ENCODE assay signal across 8 mouse cellular contexts in the genomic region with DNA sequence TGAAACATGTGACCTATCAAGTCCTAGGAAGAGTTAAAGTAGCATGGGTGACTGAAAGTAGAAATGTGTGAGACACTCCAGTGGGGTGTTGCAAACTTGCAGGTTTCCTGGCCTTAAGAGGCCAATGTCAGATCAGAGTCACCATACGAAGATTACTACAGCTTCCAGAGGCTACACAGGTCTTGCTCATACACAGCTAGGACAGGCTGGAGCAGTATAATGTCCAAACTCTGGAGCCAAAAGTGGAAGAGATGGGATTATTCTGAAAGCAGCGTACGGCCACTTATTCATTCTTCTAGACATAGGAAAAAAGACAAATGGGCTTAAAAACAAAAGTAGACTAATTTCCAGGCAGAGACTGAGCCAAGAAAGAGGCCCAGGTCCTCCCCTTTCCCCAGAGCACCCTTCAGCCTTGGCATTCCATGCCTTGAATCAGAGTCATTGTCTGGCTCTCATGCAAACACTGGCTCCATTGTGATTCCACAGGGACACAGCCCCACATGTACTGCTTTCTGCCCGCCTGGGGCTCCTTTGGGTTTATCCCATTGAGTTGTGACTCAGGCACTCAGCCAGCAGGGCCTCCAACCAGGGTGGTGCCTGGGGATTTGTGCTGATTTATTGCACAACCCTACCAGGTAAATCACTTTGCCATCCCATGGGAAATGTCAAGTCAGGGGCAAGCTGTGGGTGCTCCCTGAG.
DNase-seq lines count a peak whose midpoint lies in the region; ATAC-seq and TF ChIP-seq lines count a peak whose summit lies in the region.

No protein-coding gene starts in this region.

- peak; percentile 94 for DNase-seq in heart, adult 11 months
- DNase-seq in heart, postnatal 36 days: no peak
- DNase-seq in adrenal gland, adult 2 months: peak; percentile 80
- peak; percentile 55 for DNase-seq in forebrain, postnatal 0 days
- DNase-seq in limb, embryonic 14.5 days (ENCODE audit: low spot score): peak; percentile 26
- DNase-seq in ovary, postnatal 10 days (ENCODE audit: low spot score): peak; percentile 13
- DNase-seq in thymus, postnatal 25 days: no peak
- no peak for DNase-seq in spleen, adult 18-20 months

- no peak for TF ChIP-seq CTCF in forebrain, postnatal 0 days (IDR thresholded peaks at IDR 0.05; ENCODE audit: low read depth)

- H3K4me3 ChIP-seq in forebrain, postnatal 0 days (ENCODE audit: low read depth, low read length): no peak overlapping the region
- H3K4me3 ChIP-seq in limb, embryonic 14.5 days (replicated peaks; ENCODE audit: low read length): no peak overlapping the region

- intact Hi-C loops in heart, postnatal 36 days (cut with DNase I): no loop called here

- no peaks in the 10 kb centered on the region for H3K27me3 ChIP-seq in forebrain, postnatal 0 days (ENCODE audit: insufficient read depth, low read length)
- no peaks in the 10 kb centered on the region for H3K27me3 ChIP-seq in limb, embryonic 14.5 days (ENCODE audit: control insufficient read depth, insufficient read depth, low read length)

- no peaks in the 10 kb centered on the region for H3K9me3 ChIP-seq in forebrain, postnatal 0 days (ENCODE audit: low read length)
- peaks cover 5% of the 10 kb centered on the region; the same call in 1 of the 2 replicates for H3K9me3 ChIP-seq in limb, embryonic 14.5 days (ENCODE audit: control insufficient read depth, low read length)

- H3K4me2 ChIP-seq in forebrain, postnatal 0 days (ENCODE audit: low read depth): no peak overlapping the region
- no peak overlapping the region for H3K4me2 ChIP-seq in limb, embryonic 14.5 days (replicated peaks; ENCODE audit: low read depth, low read length, severe bottlenecking)

- H3K9ac ChIP-seq in forebrain, postnatal 0 days: no peak overlapping the region
- H3K9ac ChIP-seq in limb, embryonic 14.5 days (ENCODE audit: low read depth, low read length, severe bottlenecking): no peak overlapping the region

- H3K27ac ChIP-seq in forebrain, postnatal 0 days (ENCODE audit: low read depth, low read length): no peak overlapping the region
- no peak overlapping the region for H3K27ac ChIP-seq in limb, embryonic 14.5 days (replicated peaks; ENCODE audit: low read depth, low read length)

- H3K4me1 ChIP-seq in forebrain, postnatal 0 days (ENCODE audit: insufficient read depth): no peaks in the 10 kb centered on the region
- no peaks in the 10 kb centered on the region for H3K4me1 ChIP-seq in limb, embryonic 14.5 days (ENCODE audit: control insufficient read depth, insufficient read depth, low read length)

- H3K36me3 ChIP-seq in forebrain, postnatal 0 days (ENCODE audit: insufficient read depth): no peaks in the 10 kb centered on the region
- no peaks in the 10 kb centered on the region for H3K36me3 ChIP-seq in limb, embryonic 14.5 days (ENCODE audit: control insufficient read depth, insufficient read depth, low read length)

- 22% methylated on average over 4 of the region's 4 CpGs for WGBS in forebrain, postnatal 0 days
- WGBS in limb, embryonic 14.5 days: 62% methylated on average over 4 of the region's 4 CpGs

- peak; percentile 82 for ATAC-seq in forebrain, postnatal 0 days
- no peak for ATAC-seq in limb, embryonic 14.5 days (ENCODE audit: low FRiP score, low read depth)

- no peak for TF ChIP-seq POLR2A in limb, embryonic 14.5 days (IDR thresholded peaks at IDR 0.05; ENCODE audit: borderline replicate concordance, extremely low read depth, insufficient read depth, insufficient read length)

Comparison
In these comparisons a context has a peak if more than half of its experiments do, and no peak if none do; other contexts are left out.
1. DNase-seq: peak in heart, adult 11 months (single experiment), adrenal gland, adult 2 months (single experiment), forebrain, postnatal 0 days (single experiment), limb, embryonic 14.5 days (single experiment) and ovary, postnatal 10 days (single experiment); none in heart, postnatal 36 days (0 of 2), thymus, postnatal 25 days (single experiment) and spleen, adult 18-20 months (0 of 2).